Mouse (Mus musculus): Measurements from ENCODE around the gene Mnd1. TPM values are rescaled to one million over a fixed set of nuclear protein-coding genes. Genes with fewer than 3 reads are reported as not detected.

Mnd1 gene
- total RNA-seq (2023) = 1 to 10 TPM in 1 of 2 experiments, not detected in 1; 1.8 TPM

GRCm38 (mm10) chr3:84155558-84156006 is at the start of gene Mnd1:
Gene Mnd1, minus strand, starts transcription at chr3:84155786.

GRCm38 (mm10) chr3:84173581-84174154 is 18.1 kb upstream of the Mnd1 start, which contains the start of gene Gm6525:
Gene Gm6525, plus strand, starts transcription at chr3:84174104.

GRCm38 (mm10) chr3:84039646-84040475 is 115.7 kb downstream of the Mnd1 start, which contains the start of gene Tmem131l:
Gene Tmem131l, minus strand, starts transcription at chr3:84040175.

Other genes starting within 250 kb of the Mnd1 start
- gene Tmem131l, start 115.6 kb downstream of the Mnd1 start, total RNA-seq (2023) = 100 to 1,000 TPM; 122 to 130 TPM
- not detected for gene Gm6525, start 18.3 kb upstream of the Mnd1 start, total RNA-seq (2023)
- 1 to 10 TPM; 3.5 to 3.7 TPM for gene Trim2, start 151.1 kb upstream of the Mnd1 start, total RNA-seq (2023)